Mouse (Mus musculus): ENCODE data around the gene Cux1.
"Not testable (repeated sequence)": the region's sequence is repeated elsewhere in the genome, so short reads cannot be mapped to it uniquely, and the experiment has no call there.

Cux1 gene

GRCm38 (mm10) chr5:136217004-136217665 lies 350.2 kb downstream of the Cux1 start:
- peak in 1 of 2 experiments; percentile 53 for DNase-seq (ENCODE audit: inconsistent age in 2 of 2, low spot score in 1 of 2)

GRCm38 (mm10) chr5:136215958-136216357 lies 351.3 kb downstream of the Cux1 start:
- DNase-seq (ENCODE audit: inconsistent age in 2 of 2, low spot score in 1 of 2): peak in 1 of 2 experiments; percentile 71

- no peak for DNase-seq (ENCODE audit: inconsistent age in 2 of 2, low spot score in 1 of 2)
These were observed 352.1 kb downstream of the Cux1 start for GRCm38 (mm10) chr5:136215211-136215610.

- DNase-seq (ENCODE audit: inconsistent age in 2 of 2, low spot score in 1 of 2): peak in 1 of 2 experiments; percentile 84
These were observed 353.6 kb downstream of the Cux1 start for GRCm38 (mm10) chr5:136213716-136214115.

- DNase-seq (ENCODE audit: inconsistent age in 2 of 2, low spot score in 1 of 2): peak in 1 of 2 experiments; percentile 77
These were observed 354.6 kb downstream of the Cux1 start for GRCm38 (mm10) chr5:136212716-136213115.

- not testable (repeated sequence) for DNase-seq (ENCODE audit: inconsistent age in 2 of 2, low spot score in 1 of 2)
These were observed 355.8 kb downstream of the Cux1 start for GRCm38 (mm10) chr5:136211341-136212102.

- DNase-seq (ENCODE audit: inconsistent age in 2 of 2, low spot score in 1 of 2): no peak
These were observed 356.7 kb downstream of the Cux1 start for GRCm38 (mm10) chr5:136210549-136210948.

GRCm38 (mm10) chr5:136201832-136202231 lies 365.5 kb downstream of the Cux1 start:
- DNase-seq (ENCODE audit: inconsistent age in 2 of 2, low spot score in 1 of 2): peak; percentile 60 to 92

GRCm38 (mm10) chr5:136199526-136199925 lies 367.8 kb downstream of the Cux1 start:
- peak; percentile 20 to 67 for DNase-seq (ENCODE audit: inconsistent age in 2 of 2, low spot score in 1 of 2)

- peak; percentile 95 to 98 for DNase-seq (ENCODE audit: inconsistent age in 2 of 2, low spot score in 1 of 2)
These were observed 368.6 kb downstream of the Cux1 start, which contains the start of gene Prkrip1 for GRCm38 (mm10) chr5:136198474-136199391. Prkrip1 (minus strand) TSS chr5:136198963.
